Mouse (Mus musculus) limb, embryonic 15.5 days (tissue): ENCODE data around the gene Six6. TPM values are rescaled to one million over a fixed set of nuclear protein-coding genes. Genes with fewer than 3 reads are reported as not detected.

ENCODE experiments used
- ATAC-seq: fragments of 200-750 bp; cut with Nextera tagmentation; 2 replicates; pipeline ENCODE4 v1.8.0; 2017; ENCODE audit warnings: low read depth, moderate TSS enrichment; ENCODE audit not compliant: insufficient number of reproducible peaks, low FRiP score, low TSS enrichment
- H3K27ac ChIP-seq: fragments of 300-500 bp; sonication (generic); 2 replicates; pipeline ENCODE4 v1.5.1; 2015; ENCODE audit warnings: moderate library complexity, mild to moderate bottlenecking, inconsistent platforms
- H3K27me3 ChIP-seq: fragments of 300-500 bp; sonication (generic); 2 replicates; pipeline ENCODE4 v1.6.1; 2015; ENCODE audit warnings: inconsistent platforms
- H3K36me3 ChIP-seq: fragments of 300-500 bp; sonication (generic); 2 replicates; pipeline ENCODE4 v1.6.1; 2015; ENCODE audit warnings: inconsistent platforms
- H3K4me1 ChIP-seq: fragments of 300-500 bp; sonication (generic); 2 replicates; pipeline ENCODE4 v1.6.1; 2015; ENCODE audit warnings: inconsistent platforms
- H3K4me2 ChIP-seq: fragments of 300-500 bp; sonication (generic); 2 replicates; pipeline ENCODE4 v1.6.1; 2015; ENCODE audit warnings: mild to moderate bottlenecking, inconsistent platforms
- H3K4me3 ChIP-seq: fragments of 300-500 bp; sonication (generic); 2 replicates; pipeline ENCODE4 v1.5.1; 2015; ENCODE audit warnings: mild to moderate bottlenecking, inconsistent platforms
- H3K9ac ChIP-seq: fragments of 300-500 bp; sonication (generic); 2 replicates; pipeline ENCODE4 v1.6.1; 2015; ENCODE audit warnings: inconsistent platforms
- H3K9me3 ChIP-seq: fragments of 300-500 bp; sonication (generic); 2 replicates; pipeline ENCODE4 v1.6.1; 2016; ENCODE audit warnings: inconsistent platforms
- WGBS: fragments of 180-500 bp; shearing (Covaris S2); methylation state at CpG from one replicate; pipeline ENCODE4 v1.1.7; 2015; 5-methylcytosine and 5-hydroxymethylcytosine counted together
- polyA plus RNA-seq: library from polyadenylated mRNA; unstranded; fragments of >200 nt; fragmentation: Nextera tagmentation; extraction: Ambion mirVana; gene quantifications from 2 replicates; pipeline ENCODE4 v1.2.1, GENCODE M21; 2015

The Six6 gene
- polyA plus RNA-seq, 1 experiment from 2014 or later = not detected

DNA sequence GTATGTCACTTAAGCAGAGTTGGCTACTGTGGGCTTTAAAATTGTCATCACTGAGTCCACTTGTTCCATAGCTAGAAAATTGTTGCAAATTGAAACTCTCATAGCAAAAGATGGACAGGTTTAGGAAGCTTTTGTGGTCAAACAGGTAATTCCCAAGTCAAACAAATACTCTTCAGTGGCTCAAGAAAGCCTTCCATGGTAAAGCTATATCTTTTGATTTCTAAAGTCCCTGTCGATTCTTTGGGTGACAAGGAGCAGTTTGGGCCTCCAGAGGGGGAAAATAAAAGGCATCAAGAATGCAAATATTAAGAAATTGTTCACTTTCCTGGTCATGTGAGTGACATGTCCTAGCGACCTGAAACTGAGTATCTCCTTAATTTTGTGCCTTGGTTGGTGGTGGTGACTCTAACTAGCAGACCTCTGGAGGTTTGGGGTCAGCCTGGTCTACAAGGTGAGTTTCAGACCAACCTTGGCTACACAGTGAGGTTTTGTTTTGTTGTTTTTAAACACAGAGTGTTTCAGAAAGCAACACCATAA is 4.0 kb downstream of the Six6 start:
- WGBS = 13% methylated on average over 2 of the region's 2 CpGs
- H3K4me2 ChIP-seq = no peak overlapping the region
- no peak overlapping the region for H3K27ac ChIP-seq
- H3K4me1 ChIP-seq = peaks cover 33% of the 10 kb centered on the region
- ATAC-seq = no peak
- H3K9me3 ChIP-seq = no peaks in the 10 kb centered on the region
- no peak overlapping the region for H3K4me3 ChIP-seq
- no peaks in the 10 kb centered on the region for H3K36me3 ChIP-seq
- H3K27me3 ChIP-seq = peaks cover 95% of the 10 kb centered on the region
- H3K9ac ChIP-seq = no peak overlapping the region

DNA sequence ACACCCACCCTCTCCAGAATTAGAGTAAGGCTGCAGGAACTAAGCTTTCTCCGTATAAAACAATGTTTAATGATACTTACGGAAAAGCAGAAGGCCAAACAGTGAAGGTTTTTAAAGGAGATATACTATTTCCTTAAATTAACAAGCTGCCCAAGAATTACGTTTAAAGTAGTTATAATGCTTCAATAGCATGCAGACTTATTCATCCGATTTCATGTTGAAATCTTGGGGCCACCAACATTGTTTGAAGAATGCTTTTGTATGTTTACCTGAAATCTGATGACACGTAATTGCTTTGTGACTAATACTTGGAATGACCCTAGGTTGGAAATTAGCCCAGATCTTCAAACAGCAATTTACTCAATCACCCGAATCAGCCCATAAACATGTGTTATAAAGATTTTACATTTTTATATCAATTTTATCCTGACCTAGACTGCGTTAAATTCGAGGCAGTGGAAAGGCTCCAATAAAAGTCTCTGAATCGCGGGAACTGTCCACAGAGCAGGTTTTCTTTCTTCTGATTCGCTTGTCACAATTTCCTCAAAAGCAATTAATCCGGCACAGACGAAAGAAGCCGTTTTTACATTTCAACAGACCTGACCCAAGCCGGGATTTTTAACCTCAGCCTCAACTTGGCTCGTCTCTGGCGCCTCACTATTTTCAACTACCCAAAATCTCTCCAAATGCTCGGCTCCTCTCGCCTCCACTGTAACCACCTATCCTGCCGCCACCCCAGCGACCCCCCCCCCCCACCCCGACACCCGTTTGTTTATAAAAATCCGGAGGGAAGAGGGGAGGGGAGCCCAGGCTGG is 4.9 kb downstream of the Six6 start:
- Histone ChIP-seq H3K4me2 (peak overlapping the region; percentile 69), H3K9ac (no peak overlapping the region)
- WGBS = 1% methylated on average over 24 of the region's 24 CpGs

DNA sequence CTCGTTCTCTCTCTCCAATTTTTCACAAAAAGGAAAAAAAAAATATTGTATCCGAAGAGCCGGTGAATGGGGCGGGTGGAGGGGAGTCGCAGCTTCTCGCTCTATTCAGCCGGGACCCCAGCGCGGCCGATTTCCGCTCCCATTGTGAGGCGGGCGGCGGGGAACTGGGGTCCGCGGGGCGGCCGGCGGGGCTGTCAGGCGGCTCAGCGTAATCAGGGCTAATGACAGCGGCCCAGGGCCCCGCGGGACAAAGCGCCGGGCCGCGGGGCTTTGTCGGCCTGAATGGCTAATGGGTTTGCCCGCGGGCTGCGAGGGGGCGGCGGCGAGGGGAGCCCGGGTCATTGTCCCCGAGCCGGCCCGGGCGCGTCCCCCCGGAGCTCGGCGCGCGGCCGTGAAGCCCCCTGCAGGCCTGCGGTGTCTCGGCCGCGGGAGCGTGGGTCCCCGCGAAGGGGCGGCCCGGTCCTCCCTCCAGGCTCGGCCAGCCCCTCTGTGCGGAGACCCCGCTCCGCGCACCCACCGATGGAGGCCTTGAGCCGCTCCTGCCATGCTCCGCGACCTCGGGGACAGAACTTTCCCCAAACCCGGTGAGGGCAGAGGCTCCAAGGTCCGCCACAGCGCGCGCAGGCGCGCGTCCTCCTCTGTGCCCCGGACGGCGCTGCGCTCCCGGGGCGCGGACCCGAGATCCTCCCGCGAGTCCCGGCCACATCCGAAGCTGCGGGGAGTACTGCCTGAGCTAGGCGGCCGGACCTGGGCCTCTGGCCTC is 5.8 kb downstream of the Six6 start:
- H3K27ac ChIP-seq = no peak overlapping the region
- H3K9ac ChIP-seq = no peak overlapping the region
- H3K36me3 ChIP-seq = no peaks in the 10 kb centered on the region
- peak overlapping the region; percentile 42 for H3K4me3 ChIP-seq
- no peaks in the 10 kb centered on the region for H3K9me3 ChIP-seq
- ATAC-seq = no peak
- WGBS = under 1% methylated on average over 89 of the region's 89 CpGs
- H3K4me2 ChIP-seq = peak overlapping the region; percentile 69
- peaks cover 20% of the 10 kb centered on the region for H3K4me1 ChIP-seq
- peaks cover 94% of the 10 kb centered on the region for H3K27me3 ChIP-seq

More for the DNA sequence above, 4.9 kb downstream of the Six6 start:
- H3K27me3 ChIP-seq = peaks cover 94% of the 10 kb centered on the region
- no peaks in the 10 kb centered on the region for H3K9me3 ChIP-seq
- H3K36me3 ChIP-seq = no peaks in the 10 kb centered on the region
- no peak for ATAC-seq
- peak overlapping the region; percentile 42 for H3K4me3 ChIP-seq
- H3K4me1 ChIP-seq = peaks cover 28% of the 10 kb centered on the region
- no peak overlapping the region for H3K27ac ChIP-seq

DNA sequence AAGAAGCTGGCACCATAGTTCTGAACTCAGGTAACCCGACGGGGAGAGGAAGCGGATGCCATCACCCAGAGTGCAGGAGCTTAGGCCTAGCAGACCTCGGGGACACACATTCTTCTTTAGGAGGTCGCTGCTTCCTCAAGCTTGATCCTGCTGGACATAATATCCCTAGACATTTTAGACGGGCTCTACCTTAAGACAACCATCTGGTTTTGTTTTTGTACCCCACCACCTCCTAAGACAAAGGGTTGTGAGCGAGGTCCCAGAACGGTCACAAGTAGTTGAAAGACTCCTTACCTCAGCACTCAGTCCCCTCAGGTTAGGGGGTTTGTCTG is 6.3 kb downstream of the Six6 start:
- ATAC-seq = no peak
- Histone ChIP-seq H3K9me3 (no peaks in the 10 kb centered on the region), H3K4me1 (peaks cover 19% of the 10 kb centered on the region), H3K27ac (no peak overlapping the region), H3K4me2 (peak overlapping the region; percentile 69), H3K27me3 (peaks cover 88% of the 10 kb centered on the region), H3K36me3 (no peaks in the 10 kb centered on the region), H3K4me3 (peak overlapping the region; percentile 42), H3K9ac (no peak overlapping the region)
- 9% methylated on average over 8 of the region's 8 CpGs for WGBS

DNA sequence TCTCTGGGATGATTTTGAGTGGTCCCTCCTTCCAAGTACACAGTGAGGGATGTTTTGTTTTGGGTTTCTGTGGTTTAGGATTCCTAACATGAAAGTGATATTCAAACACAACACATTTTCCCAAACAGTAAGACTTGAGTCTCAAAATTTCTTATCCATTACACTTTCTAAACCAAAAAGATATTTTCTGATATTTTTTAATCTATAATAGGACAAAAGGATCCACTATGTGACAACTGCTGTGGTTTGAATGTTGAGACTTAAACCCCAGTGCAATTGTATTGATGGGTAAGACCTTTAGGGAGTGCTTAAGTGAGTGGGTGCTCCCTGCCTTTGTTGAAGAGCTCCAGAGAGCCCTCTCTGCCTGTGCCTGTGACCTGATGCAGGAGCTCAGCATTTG is 7.1 kb downstream of the Six6 start:
- no peak overlapping the region for H3K4me2 ChIP-seq
- H3K4me3 ChIP-seq = no peak overlapping the region
- H3K27ac ChIP-seq = no peak overlapping the region
- ATAC-seq = no peak
- H3K4me1 ChIP-seq = peaks cover 12% of the 10 kb centered on the region
- no peak overlapping the region for H3K9ac ChIP-seq
- no peaks in the 10 kb centered on the region for H3K9me3 ChIP-seq
- H3K36me3 ChIP-seq = no peaks in the 10 kb centered on the region
- H3K27me3 ChIP-seq = peaks cover 86% of the 10 kb centered on the region

DNA sequence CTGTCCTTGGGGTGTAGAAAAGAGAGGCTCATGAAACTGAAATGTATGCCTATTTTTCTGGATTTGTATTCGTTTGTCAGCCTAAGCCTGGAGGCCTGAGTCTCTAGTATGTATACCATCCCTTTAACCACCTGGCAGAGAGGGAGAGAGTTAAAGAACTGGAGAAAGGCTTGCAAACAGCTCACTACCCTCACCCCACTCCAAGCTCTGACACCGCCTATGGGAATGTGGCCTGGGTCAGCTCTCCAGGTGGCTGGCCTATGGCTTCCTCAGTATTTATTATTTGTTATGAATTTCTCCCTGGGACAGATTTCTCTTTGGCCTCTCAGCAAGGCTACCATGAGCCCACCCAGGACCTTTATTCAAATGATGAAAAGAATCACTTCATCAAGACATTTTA is 7.6 kb downstream of the Six6 start:
- Histone ChIP-seq H3K9me3 (no peaks in the 10 kb centered on the region), H3K4me2 (no peak overlapping the region), H3K27ac (no peak overlapping the region), H3K27me3 (peaks cover 81% of the 10 kb centered on the region), H3K4me1 (peaks cover 12% of the 10 kb centered on the region), H3K36me3 (no peaks in the 10 kb centered on the region), H3K4me3 (no peak overlapping the region), H3K9ac (no peak overlapping the region)
- no peak for ATAC-seq
- 21% methylated on average over 2 of the region's 2 CpGs for WGBS

DNA sequence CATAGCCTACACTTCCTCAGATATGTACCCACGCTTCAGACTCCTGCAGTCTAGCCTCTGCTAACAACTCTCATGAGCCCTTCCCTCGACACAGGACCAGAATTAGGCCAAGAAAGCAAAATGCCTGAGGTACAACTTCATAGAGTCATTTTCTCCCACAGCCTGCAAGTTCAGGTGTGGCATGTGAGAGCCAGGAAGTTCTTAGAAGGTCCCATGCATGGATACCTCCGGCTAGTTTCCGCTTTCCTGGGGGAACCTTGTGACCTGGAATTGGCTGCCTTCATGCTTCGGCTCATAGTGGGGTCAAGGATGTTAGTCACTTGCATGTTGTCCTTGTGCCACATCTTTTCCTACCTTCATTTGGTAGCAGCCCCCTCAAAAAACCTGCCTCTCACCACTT is 13.4 kb downstream of the Six6 start:
- peaks cover 40% of the 10 kb centered on the region for H3K27me3 ChIP-seq

DNA sequence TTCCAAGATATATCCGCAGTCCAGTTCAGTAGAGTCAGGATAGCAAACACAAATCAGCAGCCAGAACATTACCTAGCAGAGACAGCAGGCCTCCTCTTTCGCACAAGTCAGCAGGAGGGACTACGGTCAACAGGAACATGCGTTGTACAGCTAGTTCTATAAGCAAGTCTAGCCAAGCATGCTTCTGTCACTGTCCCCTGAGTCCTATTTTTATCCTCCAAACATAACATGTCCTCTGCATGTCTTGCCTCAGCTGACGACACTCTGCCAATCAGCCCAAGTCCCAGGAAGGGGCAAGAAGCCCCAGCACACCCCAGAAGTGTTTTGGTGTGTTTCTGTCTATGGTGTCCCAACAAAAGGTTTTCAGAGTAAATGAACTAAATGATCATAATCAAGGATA is 14.2 kb downstream of the Six6 start:
- WGBS = 82% methylated on average over 5 of the region's 5 CpGs
- Histone ChIP-seq H3K27me3 (peaks cover 37% of the 10 kb centered on the region), H3K9me3 (no peaks in the 10 kb centered on the region)

More for the DNA sequence above, 13.4 kb downstream of the Six6 start:
- no peak overlapping the region for H3K27ac ChIP-seq
- no peak overlapping the region for H3K4me2 ChIP-seq
- WGBS = 84% methylated on average over 5 of the region's 5 CpGs
- ATAC-seq = no peak
- H3K9ac ChIP-seq = no peak overlapping the region
- no peak overlapping the region for H3K4me3 ChIP-seq
- H3K4me1 ChIP-seq = no peaks in the 10 kb centered on the region
- no peaks in the 10 kb centered on the region for H3K9me3 ChIP-seq
- no peaks in the 10 kb centered on the region for H3K36me3 ChIP-seq

DNA sequence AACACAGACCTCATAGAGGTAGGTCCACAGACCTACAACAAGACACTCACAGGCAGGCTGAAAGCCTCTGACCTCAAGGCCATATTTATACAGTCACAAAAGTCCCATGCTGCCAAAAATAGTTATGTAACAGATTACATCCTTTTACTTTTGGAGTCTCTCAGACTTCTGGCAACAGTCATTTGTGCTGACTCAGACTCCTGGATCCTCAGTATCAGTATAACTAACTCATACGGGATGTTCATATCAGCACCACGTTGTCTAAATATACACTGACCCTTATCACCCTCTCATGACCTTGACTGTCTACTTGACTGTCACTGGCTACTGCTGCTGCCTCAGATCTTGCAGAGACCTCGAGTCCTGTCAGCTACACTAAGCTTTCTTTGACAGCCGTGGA is 15.2 kb downstream of the Six6 start:
- ATAC-seq = no peak
- Histone ChIP-seq H3K9me3 (no peaks in the 10 kb centered on the region), H3K4me1 (no peaks in the 10 kb centered on the region), H3K4me3 (no peak overlapping the region), H3K36me3 (no peaks in the 10 kb centered on the region), H3K27ac (no peak overlapping the region), H3K27me3 (peaks cover 26% of the 10 kb centered on the region; the same call in 1 of the 2 replicates), H3K9ac (no peak overlapping the region), H3K4me2 (no peak overlapping the region)
- WGBS = 71% methylated on average over 4 of the region's 4 CpGs

More for the DNA sequence above, 14.2 kb downstream of the Six6 start:
- Histone ChIP-seq H3K9ac (no peak overlapping the region), H3K36me3 (no peaks in the 10 kb centered on the region), H3K4me3 (no peak overlapping the region), H3K4me1 (no peaks in the 10 kb centered on the region), H3K27ac (no peak overlapping the region), H3K4me2 (no peak overlapping the region)
- ATAC-seq = no peak

DNA sequence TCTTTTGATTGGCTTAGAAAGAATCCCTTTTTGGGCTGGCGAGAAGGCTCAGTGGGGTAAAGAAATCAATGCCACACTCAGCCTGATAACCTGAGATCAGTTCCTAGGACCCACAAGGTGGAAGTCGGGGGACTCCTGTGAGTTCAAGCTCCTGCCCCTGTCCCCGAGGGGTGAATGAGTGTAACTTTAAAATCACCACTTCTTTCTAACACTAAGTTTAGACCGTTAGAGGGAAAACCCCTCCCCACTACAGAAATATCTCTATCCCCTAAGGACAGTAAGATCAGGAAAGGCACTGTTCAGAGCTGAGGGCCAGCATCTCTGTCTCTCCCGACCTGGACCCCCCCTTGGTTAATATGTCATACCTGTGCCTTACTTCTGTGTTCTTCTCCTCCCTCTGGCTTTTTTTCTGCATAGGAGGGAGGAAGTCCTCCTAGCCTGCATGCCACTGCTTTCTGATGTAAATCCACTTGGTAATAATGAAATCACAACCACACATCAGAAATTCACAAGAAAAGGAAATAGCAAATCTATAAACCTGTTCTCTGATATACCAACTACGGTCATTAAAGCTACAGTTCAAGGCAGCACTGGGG is 18.2 kb downstream of the Six6 start:
- Histone ChIP-seq H3K4me3 (no peak overlapping the region), H3K27ac (no peak overlapping the region), H3K9ac (no peak overlapping the region), H3K4me1 (no peaks in the 10 kb centered on the region), H3K9me3 (no peaks in the 10 kb centered on the region), H3K4me2 (no peak overlapping the region), H3K27me3 (peaks cover 13% of the 10 kb centered on the region; the same call in 1 of the 2 replicates), H3K36me3 (no peaks in the 10 kb centered on the region)
- 52% methylated on average over 6 of the region's 6 CpGs for WGBS
- no peak for ATAC-seq

DNA sequence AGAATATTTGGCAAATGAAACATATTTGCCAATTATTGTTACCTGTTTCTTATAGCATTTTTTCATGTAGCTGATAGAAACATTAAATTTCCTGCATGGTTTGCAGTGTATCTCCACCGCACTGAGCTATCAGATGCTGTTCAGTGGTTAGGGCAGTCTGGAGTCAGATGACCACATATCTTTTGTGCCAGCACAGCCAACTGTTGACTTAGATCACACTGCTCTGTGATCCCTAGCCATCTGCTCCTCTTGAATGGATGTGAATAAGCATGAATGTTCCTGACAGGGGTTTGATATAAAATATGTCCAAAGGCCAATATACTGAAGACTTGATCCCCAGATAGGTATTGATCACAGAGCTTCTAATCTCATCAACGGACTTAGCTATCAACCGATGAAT is 18.8 kb downstream of the Six6 start:
- no peak overlapping the region for H3K4me3 ChIP-seq
- no peaks in the 10 kb centered on the region for H3K36me3 ChIP-seq
- no peak overlapping the region for H3K9ac ChIP-seq
- no peaks in the 10 kb centered on the region for H3K4me1 ChIP-seq
- H3K27ac ChIP-seq = no peak overlapping the region
- H3K4me2 ChIP-seq = no peak overlapping the region
- H3K9me3 ChIP-seq = no peaks in the 10 kb centered on the region
- H3K27me3 ChIP-seq = peaks cover 7% of the 10 kb centered on the region; the same call in 1 of the 2 replicates
- 95% methylated on average over 3 of the region's 3 CpGs for WGBS
- ATAC-seq = no peak

DNA sequence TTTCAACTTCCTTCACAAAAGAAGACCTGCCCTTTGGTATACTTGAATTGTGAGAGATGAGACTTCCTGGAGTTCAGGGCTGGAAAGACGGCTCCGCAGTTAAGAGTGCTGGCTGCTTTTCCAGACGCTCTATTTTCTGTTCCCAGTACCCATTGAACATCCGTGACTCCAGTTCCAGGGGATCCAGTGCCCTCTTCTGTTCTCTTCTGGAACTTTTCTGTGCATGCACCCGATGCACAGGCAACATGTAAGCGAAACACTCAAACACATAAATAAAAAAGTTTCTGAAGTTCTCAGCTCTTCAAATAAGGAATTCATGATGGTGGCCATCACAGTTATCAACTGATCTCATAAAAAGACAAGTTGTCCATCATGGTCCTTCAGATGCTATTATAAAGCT is 23.1 kb downstream of the Six6 start:
- H3K4me1 ChIP-seq = no peaks in the 10 kb centered on the region
- 61% methylated on average over 6 of the region's 6 CpGs for WGBS
- H3K36me3 ChIP-seq = no peaks in the 10 kb centered on the region
- H3K4me2 ChIP-seq = no peak overlapping the region
- H3K9me3 ChIP-seq = no peaks in the 10 kb centered on the region
- no peak overlapping the region for H3K4me3 ChIP-seq
- no peak overlapping the region for H3K9ac ChIP-seq
- H3K27ac ChIP-seq = no peak overlapping the region
- no peaks in the 10 kb centered on the region; the same call in 1 of the 2 replicates for H3K27me3 ChIP-seq
- no peak for ATAC-seq
